Mouse (Mus musculus) lung, adult 2 months (tissue): ENCODE results near the gene Kalrn.

Experiments
- CTCF ChIP-seq: fragments of 200-500 bp; IDR thresholded peaks from 2 replicates; pipeline ENCODE4 v1.5.1; 2011; ENCODE audit warnings: mild to moderate bottlenecking, low read length, control low read depth; ENCODE audit not compliant: insufficient read depth
- POLR2A ChIP-seq: fragments of 200-500 bp; IDR thresholded peaks from 2 replicates; pipeline ENCODE4 v1.6.1; 2011; ENCODE audit warnings: low read depth, mild to moderate bottlenecking, control low read depth, low read length, borderline replicate concordance; ENCODE audit errors: extremely low read depth

- TF ChIP-seq CTCF (no peak), POLR2A (no peak)
Measured at GRCm38 (mm10) chr16:34603854-34604253, 30.5 kb upstream of the Kalrn start.
